Mouse (Mus musculus): ENCODE results near the gene Hydin. TPM values are rescaled to one million over a fixed set of nuclear protein-coding genes. Genes with fewer than 3 reads are reported as not detected.

The Hydin gene
- polyA plus RNA-seq, 1 experiment from 2014 or later, result 0.52 TPM

DNA sequence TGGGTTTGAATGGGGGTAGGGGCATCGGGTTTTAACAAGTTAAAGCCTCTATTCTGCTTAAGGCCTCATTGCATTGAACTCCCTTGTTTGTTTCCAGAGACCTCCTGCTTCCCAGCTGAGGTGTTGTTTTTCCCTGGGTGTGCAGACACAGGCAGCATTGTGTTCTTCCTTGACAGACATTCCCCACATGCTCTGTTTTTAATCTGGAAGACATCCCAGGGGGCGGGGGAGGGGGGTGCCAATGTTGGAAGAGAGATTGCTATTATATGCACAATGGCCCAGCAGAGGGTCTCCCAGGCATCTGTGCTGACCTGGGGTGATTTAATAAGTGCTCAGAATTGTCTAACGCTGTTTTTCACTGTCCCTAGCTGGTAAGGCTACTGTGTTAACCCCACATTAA lies 215.5 kb downstream of the Hydin start:
- Histone ChIP-seq H3K4me2 (ENCODE audit: low read length) (no peak overlapping the region), H3K27me3 (replicated peaks; ENCODE audit: control insufficient read depth, insufficient read depth, low read length) (no peaks in the 10 kb centered on the region), H3K27ac (ENCODE audit: low read length) (no peak overlapping the region), H3K4me3 (replicated peaks; ENCODE audit: low read length) (no peak overlapping the region), H3K9ac (replicated peaks; ENCODE audit: low read depth, low read length) (no peak overlapping the region), H3K36me3 (ENCODE audit: control insufficient read depth, insufficient read depth) (no peaks in the 10 kb centered on the region), H3K9me3 (ENCODE audit: control insufficient read depth, low read length) (no peaks in the 10 kb centered on the region), H3K4me1 (replicated peaks; ENCODE audit: control insufficient read depth, insufficient read depth, low read length) (peaks cover 6% of the 10 kb centered on the region; the same call in 1 of the 2 replicates)
- WGBS, result 2% methylated on average over 3 of the region's 3 CpGs
- 0 out of 2 replicates have a peak, but pooled peaks have one; percentile 36 for ATAC-seq

DNA sequence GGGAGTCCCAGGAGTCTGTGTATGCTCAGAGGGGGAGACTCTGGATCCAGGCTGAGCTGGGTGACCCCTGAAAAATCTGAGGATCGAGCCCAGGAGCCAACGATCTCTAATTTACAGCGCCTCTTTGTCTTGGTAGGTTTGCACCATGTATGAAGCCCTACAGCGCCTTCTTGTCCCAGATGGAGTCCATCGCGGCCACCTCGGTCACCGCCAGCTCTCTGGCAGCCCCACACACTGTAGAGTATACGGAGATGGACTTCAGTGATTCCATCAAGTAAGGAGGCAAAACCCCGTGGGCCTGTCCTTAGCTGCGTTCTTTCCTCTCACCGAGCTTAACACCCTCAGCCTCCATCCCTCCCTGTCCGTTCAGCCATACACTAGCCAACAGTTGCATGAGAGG lies 218.5 kb downstream of the Hydin start:
- 95% methylated on average over 13 of the region's 13 CpGs for WGBS
- no peak for ATAC-seq
- H3K36me3 ChIP-seq (ENCODE audit: control insufficient read depth, insufficient read depth), result no peaks in the 10 kb centered on the region
- peaks cover 6% of the 10 kb centered on the region; the same call in 1 of the 2 replicates for H3K4me1 ChIP-seq (replicated peaks; ENCODE audit: control insufficient read depth, insufficient read depth, low read length)
- H3K27me3 ChIP-seq (replicated peaks; ENCODE audit: control insufficient read depth, insufficient read depth, low read length), result no peaks in the 10 kb centered on the region
- no peak overlapping the region for H3K27ac ChIP-seq (ENCODE audit: low read length)
- no peak overlapping the region for H3K4me3 ChIP-seq (replicated peaks; ENCODE audit: low read length)
- H3K9ac ChIP-seq (replicated peaks; ENCODE audit: low read depth, low read length), result no peak overlapping the region
- H3K4me2 ChIP-seq (ENCODE audit: low read length), result no peak overlapping the region
- H3K9me3 ChIP-seq (ENCODE audit: control insufficient read depth, low read length), result peaks cover 4% of the 10 kb centered on the region; the same call in 1 of the 2 replicates

DNA sequence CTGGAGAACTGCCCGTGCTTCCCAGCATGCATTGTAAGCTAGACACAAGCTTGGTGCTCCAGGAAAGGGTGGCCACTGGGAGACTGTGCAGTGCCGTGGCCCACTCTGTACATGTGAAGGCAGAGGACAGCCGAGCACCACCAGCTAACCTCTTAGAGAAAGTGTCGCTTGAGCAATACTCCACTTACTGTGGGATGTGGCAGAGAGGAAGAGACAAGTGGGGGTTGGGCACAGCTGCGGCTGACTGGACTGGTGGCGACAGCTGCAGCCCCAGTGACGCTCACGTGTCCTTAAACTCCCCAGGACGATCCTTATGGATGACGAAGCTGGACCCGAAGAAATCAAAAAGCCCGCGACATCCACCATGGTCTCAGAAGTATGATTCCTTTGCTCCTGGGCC lies 219.2 kb downstream of the Hydin start:
- Histone ChIP-seq H3K27ac (ENCODE audit: low read length) (no peak overlapping the region), H3K27me3 (replicated peaks; ENCODE audit: control insufficient read depth, insufficient read depth, low read length) (no peaks in the 10 kb centered on the region), H3K4me1 (replicated peaks; ENCODE audit: control insufficient read depth, insufficient read depth, low read length) (peaks cover 6% of the 10 kb centered on the region; the same call in 1 of the 2 replicates), H3K4me2 (ENCODE audit: low read length) (no peak overlapping the region), H3K36me3 (ENCODE audit: control insufficient read depth, insufficient read depth) (no peaks in the 10 kb centered on the region), H3K9me3 (ENCODE audit: control insufficient read depth, low read length) (peaks cover 4% of the 10 kb centered on the region; the same call in 1 of the 2 replicates), H3K9ac (replicated peaks; ENCODE audit: low read depth, low read length) (no peak overlapping the region), H3K4me3 (replicated peaks; ENCODE audit: low read length) (no peak overlapping the region)
- 89% methylated on average over 13 of the region's 13 CpGs for WGBS
- ATAC-seq, result no peak

- Histone ChIP-seq H3K4me1 (replicated peaks; ENCODE audit: control insufficient read depth, insufficient read depth, low read length) (no peaks in the 10 kb centered on the region), H3K4me3 (replicated peaks; ENCODE audit: low read length) (no peak overlapping the region), H3K4me2 (ENCODE audit: low read length) (no peak overlapping the region), H3K27ac (ENCODE audit: low read length) (no peak overlapping the region), H3K9ac (replicated peaks; ENCODE audit: low read depth, low read length) (no peak overlapping the region), H3K27me3 (replicated peaks; ENCODE audit: control insufficient read depth, insufficient read depth, low read length) (no peaks in the 10 kb centered on the region), H3K9me3 (ENCODE audit: control insufficient read depth, low read length) (peaks cover 4% of the 10 kb centered on the region; the same call in 1 of the 2 replicates), H3K36me3 (ENCODE audit: control insufficient read depth, insufficient read depth) (no peaks in the 10 kb centered on the region)
- 96% methylated on average over 6 of the region's 6 CpGs for WGBS
- no peak for ATAC-seq
Measured at GRCm38 (mm10) chr8:110487644-110488043, 220.9 kb downstream of the Hydin start.

DNA sequence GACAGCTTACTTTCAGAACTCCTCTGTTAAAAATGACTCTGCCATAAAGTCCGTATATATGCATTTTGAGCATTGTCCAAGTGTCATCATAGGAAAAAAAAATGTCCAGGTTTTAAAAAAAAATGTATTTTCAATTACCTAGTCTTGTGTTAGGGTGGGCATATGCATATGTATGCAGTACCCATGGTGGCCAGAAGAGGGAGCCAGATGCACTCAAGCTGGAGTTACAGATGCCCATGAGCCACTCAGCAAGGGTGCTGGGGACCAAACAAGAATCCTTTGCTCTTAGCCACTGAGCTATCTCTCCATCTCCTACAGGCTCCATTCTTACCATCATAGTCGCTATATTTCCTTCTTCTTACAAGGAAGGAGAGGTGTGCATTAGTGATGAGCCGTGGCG lies 222.6 kb downstream of the Hydin start:
- H3K4me3 ChIP-seq (replicated peaks; ENCODE audit: low read length), result no peak overlapping the region
- H3K9ac ChIP-seq (replicated peaks; ENCODE audit: low read depth, low read length), result no peak overlapping the region
- H3K4me2 ChIP-seq (ENCODE audit: low read length), result no peak overlapping the region
- peaks cover 4% of the 10 kb centered on the region; the same call in 1 of the 2 replicates for H3K9me3 ChIP-seq (ENCODE audit: control insufficient read depth, low read length)
- ATAC-seq, result no peak
- H3K27ac ChIP-seq (ENCODE audit: low read length), result no peak overlapping the region
- no peaks in the 10 kb centered on the region for H3K27me3 ChIP-seq (replicated peaks; ENCODE audit: control insufficient read depth, insufficient read depth, low read length)
- no peaks in the 10 kb centered on the region for H3K36me3 ChIP-seq (ENCODE audit: control insufficient read depth, insufficient read depth)
- H3K4me1 ChIP-seq (replicated peaks; ENCODE audit: control insufficient read depth, insufficient read depth, low read length), result no peaks in the 10 kb centered on the region
- 77% methylated on average over 4 of the region's 4 CpGs for WGBS

DNA sequence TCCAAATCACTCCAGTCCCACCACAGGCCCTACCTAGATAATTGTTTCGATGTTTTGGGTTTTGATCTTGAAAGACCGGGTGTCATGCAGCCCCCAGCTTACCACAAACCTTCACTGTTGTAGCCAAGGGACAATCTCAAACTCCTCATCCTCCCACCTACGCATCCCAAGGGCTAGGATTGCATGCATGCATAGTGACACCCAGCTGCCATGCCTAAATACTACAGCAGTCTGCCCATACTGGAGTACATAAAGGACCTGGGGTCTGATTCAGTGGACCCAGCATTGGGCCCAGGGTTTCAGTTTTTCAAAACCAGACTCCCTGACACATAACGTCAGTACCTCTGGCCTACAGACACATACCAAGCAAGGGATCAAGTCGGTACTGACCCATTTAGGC lies 224.3 kb downstream of the Hydin start:
- Histone ChIP-seq H3K4me2 (ENCODE audit: low read length) (no peak overlapping the region), H3K4me1 (replicated peaks; ENCODE audit: control insufficient read depth, insufficient read depth, low read length) (no peaks in the 10 kb centered on the region), H3K9me3 (ENCODE audit: control insufficient read depth, low read length) (peaks cover 4% of the 10 kb centered on the region; the same call in 1 of the 2 replicates), H3K4me3 (replicated peaks; ENCODE audit: low read length) (no peak overlapping the region), H3K9ac (replicated peaks; ENCODE audit: low read depth, low read length) (no peak overlapping the region), H3K27ac (ENCODE audit: low read length) (no peak overlapping the region), H3K36me3 (ENCODE audit: control insufficient read depth, insufficient read depth) (no peaks in the 10 kb centered on the region), H3K27me3 (replicated peaks; ENCODE audit: control insufficient read depth, insufficient read depth, low read length) (no peaks in the 10 kb centered on the region)
- ATAC-seq, result no peak
- WGBS, result 89% methylated on average over 5 of the region's 5 CpGs

- H3K4me1 ChIP-seq (replicated peaks; ENCODE audit: control insufficient read depth, insufficient read depth, low read length), result no peaks in the 10 kb centered on the region
- H3K27me3 ChIP-seq (replicated peaks; ENCODE audit: control insufficient read depth, insufficient read depth, low read length), result no peaks in the 10 kb centered on the region
- H3K9ac ChIP-seq (replicated peaks; ENCODE audit: low read depth, low read length), result no peak overlapping the region
- no peaks in the 10 kb centered on the region for H3K9me3 ChIP-seq (ENCODE audit: control insufficient read depth, low read length)
- ATAC-seq, result no peak
- no peak overlapping the region for H3K4me3 ChIP-seq (replicated peaks; ENCODE audit: low read length)
- H3K27ac ChIP-seq (ENCODE audit: low read length), result no peak overlapping the region
- WGBS, result 86% methylated on average over 9 of the region's 9 CpGs
- no peak overlapping the region for H3K4me2 ChIP-seq (ENCODE audit: low read length)
- no peaks in the 10 kb centered on the region for H3K36me3 ChIP-seq (ENCODE audit: control insufficient read depth, insufficient read depth)
Measured at GRCm38 (mm10) chr8:110496286-110496685, 229.5 kb downstream of the Hydin start.

DNA sequence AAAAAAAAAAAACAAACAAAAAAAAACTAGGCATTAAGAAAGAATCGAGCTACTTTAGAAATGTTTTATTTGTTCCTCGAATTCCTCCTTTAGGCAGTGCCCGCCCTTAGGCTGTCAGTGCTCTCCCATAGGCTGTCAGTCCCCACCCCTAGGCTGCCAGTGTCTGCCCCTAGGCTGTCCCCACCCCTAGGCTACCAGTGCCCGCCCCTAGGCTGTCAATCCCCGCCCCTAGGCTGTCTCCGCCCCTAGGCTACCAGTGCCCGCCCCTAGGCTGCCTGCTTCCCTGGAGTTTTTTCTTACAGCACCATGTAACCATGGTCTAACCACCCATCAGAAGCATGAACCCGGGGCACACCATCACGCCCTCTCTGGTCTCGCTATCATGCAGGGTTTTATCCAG lies 233.5 kb downstream of the Hydin start:
- Histone ChIP-seq H3K27ac (ENCODE audit: low read length) (no peak overlapping the region), H3K9ac (replicated peaks; ENCODE audit: low read depth, low read length) (no peak overlapping the region), H3K4me2 (ENCODE audit: low read length) (no peak overlapping the region), H3K4me3 (replicated peaks; ENCODE audit: low read length) (no peak overlapping the region), H3K27me3 (replicated peaks; ENCODE audit: control insufficient read depth, insufficient read depth, low read length) (no peaks in the 10 kb centered on the region), H3K9me3 (ENCODE audit: control insufficient read depth, low read length) (no peaks in the 10 kb centered on the region), H3K36me3 (ENCODE audit: control insufficient read depth, insufficient read depth) (no peaks in the 10 kb centered on the region), H3K4me1 (replicated peaks; ENCODE audit: control insufficient read depth, insufficient read depth, low read length) (no peaks in the 10 kb centered on the region)
- peak; percentile 57; the same call in 1 of the 2 replicates for ATAC-seq
- 40% methylated on average over 10 of the region's 10 CpGs for WGBS

DNA sequence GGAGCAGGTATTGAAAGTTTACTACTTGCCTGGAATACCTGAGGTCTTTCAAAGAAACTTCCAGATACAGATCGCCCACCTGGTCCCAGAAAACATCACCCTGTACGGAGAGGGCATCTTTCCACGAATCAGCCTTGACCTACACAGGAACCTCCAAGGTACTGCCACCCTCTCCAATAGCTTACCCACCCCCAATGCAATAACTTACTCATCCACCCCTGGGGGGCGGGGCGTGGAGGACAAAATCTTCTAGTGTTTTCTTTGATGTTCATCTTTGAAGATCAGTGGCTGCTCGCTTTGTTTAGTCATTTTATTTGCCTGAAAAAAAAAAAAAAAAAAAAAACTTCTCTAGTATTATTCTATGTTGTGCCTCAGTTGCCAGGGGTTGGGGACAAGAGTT lies 233.9 kb downstream of the Hydin start:
- Histone ChIP-seq H3K36me3 (ENCODE audit: control insufficient read depth, insufficient read depth) (no peaks in the 10 kb centered on the region), H3K9ac (replicated peaks; ENCODE audit: low read depth, low read length) (no peak overlapping the region), H3K27ac (ENCODE audit: low read length) (no peak overlapping the region), H3K4me2 (ENCODE audit: low read length) (no peak overlapping the region), H3K4me1 (replicated peaks; ENCODE audit: control insufficient read depth, insufficient read depth, low read length) (no peaks in the 10 kb centered on the region), H3K27me3 (replicated peaks; ENCODE audit: control insufficient read depth, insufficient read depth, low read length) (no peaks in the 10 kb centered on the region), H3K4me3 (replicated peaks; ENCODE audit: low read length) (no peak overlapping the region), H3K9me3 (ENCODE audit: control insufficient read depth, low read length) (no peaks in the 10 kb centered on the region)
- 74% methylated on average over 6 of the region's 6 CpGs for WGBS
- ATAC-seq, result no peak

- Histone ChIP-seq H3K4me2 (ENCODE audit: low read length) (no peak overlapping the region), H3K36me3 (ENCODE audit: control insufficient read depth, insufficient read depth) (no peaks in the 10 kb centered on the region), H3K4me1 (replicated peaks; ENCODE audit: control insufficient read depth, insufficient read depth, low read length) (no peaks in the 10 kb centered on the region), H3K9me3 (ENCODE audit: control insufficient read depth, low read length) (no peaks in the 10 kb centered on the region), H3K27ac (ENCODE audit: low read length) (no peak overlapping the region), H3K9ac (replicated peaks; ENCODE audit: low read depth, low read length) (no peak overlapping the region), H3K4me3 (replicated peaks; ENCODE audit: low read length) (no peak overlapping the region), H3K27me3 (replicated peaks; ENCODE audit: control insufficient read depth, insufficient read depth, low read length) (no peaks in the 10 kb centered on the region)
- no peak for ATAC-seq
- 90% methylated on average over 4 of the region's 4 CpGs for WGBS
Measured at GRCm38 (mm10) chr8:110501330-110501729, 234.6 kb downstream of the Hydin start.

All from forebrain, embryonic 16.5 days (tissue).